Mouse (Mus musculus): ENCODE data around the gene Sept5.

Gene Sept5

DNA sequence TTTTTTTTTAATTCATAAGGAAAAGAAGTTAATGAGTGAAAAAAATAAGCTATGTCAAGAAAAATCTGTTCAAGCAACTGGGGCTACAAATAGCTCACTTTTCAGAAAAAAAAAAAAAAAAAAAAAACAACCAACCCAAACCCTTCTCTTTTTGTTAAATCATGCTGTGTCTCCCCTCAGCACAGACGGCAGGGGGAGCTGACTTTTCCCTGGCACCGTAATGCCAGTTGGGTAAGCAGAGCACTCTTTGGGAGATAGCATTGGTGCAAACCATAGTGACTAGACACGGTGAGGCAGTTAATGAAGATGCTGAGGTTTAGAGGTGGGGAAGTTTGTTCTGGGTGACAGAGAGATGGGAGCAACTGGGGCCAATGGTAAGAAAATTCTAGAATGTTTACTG, 2.3 kb upstream of the Sept5 start:
- no peak for DNase-seq

DNA sequence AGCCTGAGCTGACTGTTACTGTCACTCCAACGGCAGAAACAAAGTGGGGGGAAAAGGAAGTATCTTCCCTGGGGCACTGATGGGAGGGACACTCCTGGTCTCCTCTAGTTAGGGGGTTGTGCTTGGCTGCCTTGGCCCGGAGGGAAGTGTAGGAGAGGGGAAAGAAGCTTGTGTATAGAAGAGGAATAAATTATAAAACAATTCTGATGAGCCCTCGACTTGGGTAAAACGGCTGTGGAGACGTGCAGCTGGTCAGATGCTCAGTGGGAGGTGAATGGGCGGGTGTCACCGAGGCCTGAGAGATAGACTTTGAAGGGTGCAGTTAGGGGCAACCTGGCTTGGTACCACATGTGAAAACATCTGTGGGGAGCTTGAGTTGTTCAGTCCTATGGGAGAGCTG, 1.4 kb upstream of the Sept5 start:
- DNase-seq = no peak

DNA sequence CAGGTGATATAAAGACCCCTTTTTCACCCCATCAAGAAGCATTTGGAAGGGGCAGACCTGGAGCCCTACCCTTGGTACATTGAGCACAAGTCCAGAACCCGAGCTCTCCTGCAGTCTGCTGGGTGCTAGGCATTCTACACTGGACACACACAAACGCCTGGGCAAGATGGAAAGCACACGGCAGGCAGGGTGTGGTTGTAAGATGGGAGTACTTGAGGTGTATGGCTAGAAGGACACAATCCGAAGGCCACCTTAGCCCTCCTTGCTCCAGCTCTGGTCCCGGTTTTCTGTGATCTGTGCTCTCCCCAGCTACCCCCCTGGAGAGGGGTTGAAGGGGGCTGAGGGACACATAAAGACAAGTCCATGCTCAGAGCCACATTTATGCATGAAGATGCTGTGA, 537 bp upstream of the Sept5 start:
- no peak for DNase-seq

DNA sequence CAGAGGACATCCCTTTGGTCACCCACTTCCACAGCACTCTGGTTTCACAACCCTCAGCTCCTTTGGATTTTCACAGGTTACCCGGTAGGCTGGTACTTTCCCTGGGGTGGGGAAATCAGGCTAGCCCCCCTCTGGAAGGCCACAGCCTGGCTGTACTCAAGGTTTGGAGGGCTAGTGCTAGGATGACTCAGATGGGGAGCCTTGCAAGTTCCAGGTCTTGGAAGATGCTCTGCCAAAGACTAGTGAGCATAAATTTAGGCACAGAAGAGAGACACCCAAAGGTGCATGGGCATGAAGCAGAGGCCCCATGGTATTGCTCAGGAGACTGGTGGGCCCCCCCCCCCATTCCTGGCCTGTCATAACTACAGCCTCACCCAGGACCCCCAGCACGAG, 810 bp downstream of the Sept5 start:
- no peak for DNase-seq

DNA sequence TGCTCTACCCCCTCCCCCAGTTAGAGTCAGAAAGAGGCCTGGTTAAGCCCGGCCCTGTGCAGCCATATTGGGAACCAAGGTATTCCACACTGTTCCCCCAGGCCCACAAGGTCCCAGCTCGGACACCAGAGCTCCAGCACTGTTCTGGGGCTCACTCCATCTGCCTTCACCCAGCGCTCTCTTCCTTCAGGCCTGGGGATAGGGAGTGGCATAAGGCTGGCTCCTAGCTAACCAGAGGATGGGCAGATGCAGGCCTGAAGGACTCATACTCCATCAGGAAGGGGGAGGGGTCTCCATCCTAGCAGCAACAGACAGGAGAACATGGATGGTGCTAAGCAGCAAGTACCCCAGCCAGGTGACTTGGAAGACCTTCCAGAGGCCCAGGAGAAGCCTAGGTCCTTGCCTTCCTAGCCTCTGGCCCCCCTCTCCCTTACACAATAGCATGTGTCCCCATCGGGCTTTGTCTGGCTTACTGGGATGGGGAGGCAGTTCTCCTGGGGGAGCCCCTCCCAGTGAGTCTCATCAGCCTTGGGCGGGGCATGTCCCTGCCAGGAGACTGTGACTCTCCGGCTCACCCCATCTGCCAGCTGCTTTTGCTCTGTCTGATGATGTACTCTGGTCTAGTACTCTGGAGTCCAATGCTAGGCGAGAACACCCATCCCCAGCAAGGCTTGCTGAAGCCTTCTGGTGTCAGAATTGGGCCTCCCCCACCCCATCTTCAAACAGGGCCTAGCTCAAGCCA, 1.4 kb downstream of the Sept5 start:
- DNase-seq = no peak

DNA sequence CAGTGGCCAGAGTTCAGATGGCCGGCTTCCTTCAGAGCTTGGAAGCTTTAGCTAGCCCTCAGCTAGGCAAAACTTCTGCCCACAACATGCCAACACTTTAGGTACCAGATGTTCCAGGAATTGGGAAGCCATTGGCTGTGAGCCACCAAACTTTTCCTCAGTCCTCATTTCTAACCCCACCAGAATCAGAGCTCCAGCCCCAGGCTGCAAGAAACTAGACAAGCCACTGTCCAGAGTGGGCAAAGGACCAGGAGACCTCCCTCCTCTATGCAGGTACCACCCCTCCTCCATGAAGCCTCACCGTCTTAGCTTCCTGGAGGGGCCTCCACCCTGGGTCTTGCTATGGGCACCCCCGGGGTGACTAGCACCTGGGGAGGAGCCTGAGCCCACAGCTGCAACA, 2.6 kb downstream of the Sept5 start:
- DNase-seq = no peak

DNA sequence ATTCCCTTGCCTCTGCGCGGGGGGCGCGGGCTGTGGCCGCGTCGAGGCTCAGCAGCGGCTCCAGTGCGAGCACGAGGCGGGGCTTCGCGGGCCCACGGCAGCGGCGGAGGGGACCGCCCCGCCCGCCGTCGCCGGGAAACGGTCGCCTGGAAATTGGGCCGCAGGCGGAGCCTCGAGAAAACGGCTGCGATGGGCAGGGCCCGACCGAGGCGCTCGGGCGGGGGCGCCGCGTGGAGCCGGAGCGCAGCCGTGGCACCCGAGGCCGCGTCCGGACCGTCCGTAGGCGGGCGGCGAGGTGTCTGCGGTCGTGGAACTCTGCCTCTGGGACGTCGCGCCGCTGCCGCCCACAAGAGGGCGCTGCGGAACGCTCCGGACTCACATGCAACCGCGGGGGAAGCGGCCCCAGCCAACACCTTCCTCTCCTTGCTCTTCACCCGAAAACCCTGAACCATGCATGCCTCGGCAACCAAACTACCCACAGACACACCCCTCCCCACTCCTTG, 3.3 kb downstream of the Sept5 start, which contains the start of gene Gm49601:
Gm49601 (minus strand) TSS at position 52 of the 503 bp plus-strand sequence.
- peak; percentile 86 for DNase-seq

DNA sequence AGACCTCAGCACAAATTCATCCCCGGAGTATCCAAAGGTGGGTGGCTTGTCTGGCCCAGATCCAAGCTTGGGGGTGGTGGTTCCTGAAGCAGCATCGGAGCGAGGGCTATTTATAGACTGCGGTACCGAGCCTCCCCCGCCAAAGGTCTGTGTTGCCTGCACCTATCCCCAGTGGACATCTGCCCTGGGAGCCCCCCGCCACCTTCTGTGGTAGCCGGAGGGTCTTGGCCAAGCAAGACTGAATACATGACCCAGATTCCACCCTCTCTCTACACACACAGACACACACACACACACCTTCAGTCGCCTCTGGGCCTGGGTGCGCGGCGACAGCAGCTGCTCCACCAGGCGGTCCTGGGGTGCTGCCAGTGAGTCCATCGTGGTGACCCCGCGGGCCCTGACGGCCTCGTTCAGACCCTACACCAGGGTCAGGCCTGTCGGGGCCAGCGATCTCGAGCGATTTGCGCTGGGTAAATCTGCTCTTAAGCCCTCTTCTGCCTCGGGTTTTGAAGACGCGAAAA, 3.9 kb downstream of the Sept5 start:
- DNase-seq = no peak

DNA sequence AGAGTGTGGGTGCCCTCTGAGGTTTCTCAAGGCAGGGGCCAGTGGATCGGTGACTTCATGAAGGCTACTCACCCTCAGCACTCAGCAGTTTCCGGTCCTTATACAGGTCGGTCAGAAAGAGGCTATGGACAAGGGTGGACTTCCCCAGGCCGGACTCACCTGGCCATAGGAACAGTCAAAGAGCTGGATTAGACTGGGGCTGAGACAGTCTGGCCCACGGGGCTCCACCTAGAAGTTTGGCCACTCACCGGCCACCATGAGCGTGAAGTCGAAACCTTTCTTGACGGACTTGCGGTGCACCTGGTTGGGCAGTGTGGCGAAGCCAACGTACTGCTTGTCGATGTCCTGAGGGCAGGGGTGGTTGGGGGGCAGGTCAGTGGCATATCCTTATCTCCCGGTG, 4.7 kb downstream of the Sept5 start:
- no peak for DNase-seq

DNA sequence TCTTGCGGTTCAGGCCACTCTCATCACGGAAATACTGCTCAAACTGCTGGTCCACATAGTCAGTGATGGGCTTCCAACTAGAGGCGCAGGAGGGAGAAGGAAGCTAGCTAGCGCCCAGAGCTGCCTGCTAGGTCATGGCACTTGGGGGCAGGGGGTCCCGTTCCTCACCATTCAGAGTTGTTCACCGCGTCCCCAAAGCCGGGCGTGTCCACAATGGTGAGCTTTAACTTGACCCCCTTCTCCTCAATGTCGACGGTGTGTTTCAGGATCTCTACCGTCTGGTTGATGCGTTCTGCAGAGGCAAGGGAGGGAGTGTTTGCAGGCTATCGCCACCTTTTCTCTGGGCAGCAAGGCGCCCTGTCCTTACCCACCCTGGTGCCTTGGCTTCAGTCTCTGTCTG, 5.1 kb downstream of the Sept5 start:
- no peak for DNase-seq

DNA sequence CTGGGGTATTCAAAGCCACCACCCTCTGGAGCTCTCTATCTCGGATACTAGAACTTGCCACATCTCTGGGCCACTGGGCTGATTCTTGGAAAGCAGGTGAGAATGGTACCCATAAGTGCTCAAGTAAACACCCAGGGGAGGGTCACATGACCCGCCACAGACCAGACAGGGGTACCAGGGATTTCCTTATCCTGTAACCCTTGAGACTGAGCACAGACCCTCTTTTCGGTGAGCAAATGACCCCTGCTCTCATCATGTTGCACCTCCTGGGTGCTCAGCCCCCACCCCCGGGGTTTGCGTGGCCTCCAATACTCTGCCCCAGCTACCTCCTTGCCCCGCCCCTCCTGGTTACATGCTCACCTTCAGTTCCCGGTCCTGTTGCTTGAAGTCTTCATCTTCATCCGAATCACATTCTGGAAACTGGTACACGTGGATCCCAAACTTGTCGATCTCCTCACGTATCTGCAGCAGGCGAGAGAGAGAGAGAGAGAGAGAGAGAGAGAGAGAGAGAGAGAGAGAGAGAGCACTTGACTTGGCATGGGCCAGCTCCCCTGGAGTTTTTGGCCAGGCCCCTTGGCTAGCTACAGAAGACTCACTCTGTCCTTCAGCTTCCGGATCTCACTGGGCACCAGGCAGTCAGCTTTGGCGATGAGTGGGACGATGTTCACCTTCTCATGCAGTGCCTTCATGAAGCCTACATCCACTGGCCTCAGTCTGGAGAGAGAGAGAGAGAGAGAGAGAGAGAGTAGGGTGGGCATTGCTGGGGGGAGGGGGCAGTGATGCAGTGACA, 5.8 kb downstream of the Sept5 start:
- no peak for DNase-seq

DNA sequence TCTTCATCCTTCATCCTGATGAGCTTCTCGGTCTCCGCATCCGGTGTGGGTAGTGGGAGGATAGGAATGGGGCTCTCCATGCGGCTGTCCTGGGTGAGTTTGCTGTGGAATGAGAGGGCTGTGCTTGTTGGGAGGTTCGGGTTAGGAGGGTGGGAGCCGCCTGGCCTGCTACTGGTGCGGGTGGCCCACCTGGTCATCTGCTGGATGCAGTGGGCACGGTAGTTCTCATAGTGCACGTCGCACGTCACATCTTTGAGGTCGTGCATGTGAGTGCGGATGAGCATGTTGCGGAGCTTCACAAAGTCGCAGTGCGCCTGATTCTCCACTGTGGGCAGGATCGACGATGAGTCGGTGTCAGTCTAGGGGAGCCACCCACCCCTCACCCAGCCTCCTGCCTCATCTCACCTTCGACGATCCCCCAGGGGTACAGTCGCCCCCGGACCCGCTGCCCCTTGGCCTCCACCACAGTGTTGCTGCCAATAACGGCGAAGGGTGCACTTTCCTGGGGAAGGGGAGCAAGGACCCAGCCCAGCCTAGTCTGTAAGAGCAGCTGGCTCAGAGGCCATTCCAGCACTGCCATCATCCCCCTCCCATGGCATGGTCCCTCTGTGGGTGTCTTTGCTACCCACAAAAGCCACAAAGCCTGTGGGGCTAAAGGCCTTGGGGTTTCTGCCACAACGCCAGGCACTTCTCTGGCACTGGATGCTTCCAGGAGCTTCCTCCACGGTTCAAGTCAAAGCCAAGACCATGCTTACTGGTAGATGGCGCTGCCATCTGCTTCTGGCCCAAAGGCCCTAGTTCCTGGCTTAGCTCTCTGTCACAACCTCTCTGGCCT, 6.6 kb downstream of the Sept5 start:
- no peak for DNase-seq

DNA sequence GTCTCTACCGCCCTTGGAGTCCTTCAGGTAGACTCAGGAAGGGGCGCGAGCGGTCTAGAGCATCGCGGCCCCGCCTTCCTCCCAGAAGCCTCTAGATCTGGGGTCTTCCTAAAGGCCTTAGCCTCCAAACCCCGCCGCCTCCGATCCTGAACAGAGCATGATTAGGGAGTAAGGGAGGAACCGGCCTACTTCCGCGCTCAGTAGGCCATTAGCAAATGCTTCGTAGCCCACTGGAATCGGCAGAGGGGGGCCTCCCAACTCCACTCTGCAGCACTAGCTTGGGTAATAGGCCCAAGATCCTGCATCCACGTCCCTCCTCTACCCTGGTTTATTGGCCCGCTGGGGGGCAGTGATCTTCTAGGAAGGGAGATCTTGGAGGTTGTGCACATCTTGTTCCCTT, 7.7 kb downstream of the Sept5 start, which contains the start of gene Gp1bb:
Gp1bb (minus strand) TSS at position 385 of the 400 bp plus-strand sequence.
- no peak for DNase-seq

DNA sequence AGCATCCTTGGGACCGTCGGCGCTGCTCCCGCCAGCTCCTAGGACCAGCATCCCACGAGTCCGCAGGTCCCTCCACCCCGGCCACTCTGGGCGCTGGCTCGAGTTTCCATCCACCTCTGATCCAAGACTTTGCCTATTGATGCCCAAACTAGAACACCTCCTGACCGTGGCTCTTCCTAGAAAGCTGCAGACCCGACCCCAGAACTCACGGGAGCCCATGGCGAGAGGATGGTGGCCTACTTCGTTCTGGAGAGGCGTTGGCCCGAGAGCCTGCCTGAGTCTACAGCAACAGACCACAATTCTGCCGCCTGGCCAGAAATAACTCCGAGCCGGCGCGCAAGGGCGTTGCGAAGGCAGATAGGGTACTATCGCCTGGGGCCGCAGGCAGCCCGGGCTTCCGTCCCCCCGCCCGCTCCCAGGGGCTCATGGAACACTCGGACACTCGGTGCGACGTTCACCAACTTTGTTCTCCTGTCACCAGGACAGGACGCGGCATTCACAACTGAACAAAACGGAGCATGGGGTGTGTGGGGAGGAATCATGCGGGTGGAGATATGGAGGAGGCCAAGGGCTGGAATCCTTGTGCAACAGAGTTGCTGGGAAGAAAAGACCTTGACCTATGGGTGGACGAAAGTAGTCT, 8.3 kb downstream of the Sept5 start:
- DNase-seq = no peak

DNA sequence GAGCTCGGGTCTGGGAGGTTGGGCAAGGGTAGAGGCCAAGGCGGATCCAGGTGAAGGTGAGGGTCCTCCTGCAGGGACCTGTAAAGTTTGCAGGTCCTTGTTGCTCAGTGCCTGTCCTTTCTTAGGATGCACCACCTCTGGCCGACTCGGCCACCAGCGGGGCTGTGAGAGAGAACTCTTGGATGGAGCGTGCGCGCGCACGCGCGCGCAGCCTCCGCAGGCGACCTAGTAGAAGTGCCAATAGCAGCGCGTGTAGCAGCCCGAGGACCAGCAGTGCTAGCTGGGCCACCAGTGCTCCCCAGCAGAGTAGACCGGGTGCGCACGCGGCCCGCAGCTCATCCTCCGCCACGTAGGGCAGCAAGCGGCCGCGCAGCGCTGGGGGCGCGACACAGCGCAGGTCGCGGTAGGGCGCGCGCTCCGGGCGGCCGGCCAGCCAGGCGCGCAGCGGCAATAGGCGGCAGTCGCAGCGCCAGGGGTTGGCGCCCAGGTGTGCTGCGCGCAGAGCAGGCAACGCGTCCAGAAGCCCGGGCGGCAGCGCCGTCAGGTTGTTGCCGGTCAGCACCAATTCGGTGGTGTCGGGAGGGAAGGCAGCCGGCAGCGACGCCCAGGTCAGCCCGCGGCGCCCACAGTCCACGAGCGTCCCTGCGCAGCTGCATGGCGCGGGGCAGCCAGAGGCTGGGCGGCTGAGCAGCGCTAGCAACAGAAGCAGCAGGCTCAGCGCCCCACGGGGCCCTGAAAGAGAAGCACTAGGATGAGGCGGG, 9.0 kb downstream of the Sept5 start:
- no peak for DNase-seq

DNA sequence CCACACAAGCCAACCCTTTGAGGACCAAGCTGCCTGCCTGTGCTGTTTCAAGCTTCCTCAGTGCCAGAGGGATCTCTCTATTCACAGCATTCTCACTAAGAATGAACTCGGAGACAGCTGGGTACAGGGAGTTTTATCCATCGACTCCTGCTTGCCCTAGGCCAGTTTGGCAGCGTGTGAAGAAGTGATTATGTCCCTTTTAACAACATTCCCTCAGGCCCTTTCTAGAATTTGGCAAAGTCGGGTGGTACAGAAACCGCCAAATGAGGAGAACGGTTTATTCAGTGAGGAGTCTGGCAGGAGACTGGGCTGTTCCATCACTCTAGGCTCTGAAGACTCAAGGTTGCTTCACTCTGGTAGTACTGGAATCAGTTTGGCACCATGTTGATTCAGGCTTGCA, 9.6 kb downstream of the Sept5 start:
- no peak for DNase-seq

DNA sequence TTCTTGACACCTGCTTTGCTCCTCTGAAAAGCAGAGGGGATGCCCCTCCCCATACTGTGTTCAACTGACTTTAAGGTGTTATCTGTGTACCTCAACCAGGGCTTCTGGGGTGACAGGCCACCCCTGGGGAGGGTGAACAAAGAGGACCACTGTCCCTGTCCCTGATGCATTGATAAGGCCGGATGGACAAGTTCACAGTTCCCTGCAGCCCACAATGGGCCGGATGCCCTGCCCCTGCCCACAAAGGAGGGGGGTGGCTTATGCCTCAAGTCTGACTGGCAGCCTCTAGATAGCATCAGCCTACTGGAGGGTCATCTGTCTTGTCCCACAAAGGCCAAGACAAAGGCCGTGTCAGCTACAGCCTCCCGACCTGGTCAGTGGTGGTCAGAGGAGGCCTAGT, 10.6 kb downstream of the Sept5 start:
- DNase-seq = peak; percentile 56

DNA sequence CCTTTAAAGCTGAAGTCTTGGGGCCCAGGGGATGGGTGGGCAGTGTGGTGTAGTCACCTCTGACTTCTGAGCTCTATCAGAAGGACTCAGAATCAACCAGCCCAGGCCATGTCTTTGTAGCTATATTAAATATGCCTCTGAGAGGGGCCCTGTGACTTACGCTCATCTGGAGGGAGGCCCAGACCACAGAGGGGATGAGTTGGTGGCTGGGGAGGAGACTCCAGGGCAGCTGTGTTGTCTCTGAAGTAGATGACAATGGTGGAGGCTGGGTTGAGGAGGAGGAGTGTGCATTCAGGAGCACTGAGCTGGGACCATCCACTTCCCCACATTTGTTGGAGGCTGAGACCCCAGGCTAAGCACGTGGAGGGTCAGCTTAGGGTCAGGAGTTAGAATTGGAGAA, 11.5 kb downstream of the Sept5 start:
- no peak for DNase-seq

DNA sequence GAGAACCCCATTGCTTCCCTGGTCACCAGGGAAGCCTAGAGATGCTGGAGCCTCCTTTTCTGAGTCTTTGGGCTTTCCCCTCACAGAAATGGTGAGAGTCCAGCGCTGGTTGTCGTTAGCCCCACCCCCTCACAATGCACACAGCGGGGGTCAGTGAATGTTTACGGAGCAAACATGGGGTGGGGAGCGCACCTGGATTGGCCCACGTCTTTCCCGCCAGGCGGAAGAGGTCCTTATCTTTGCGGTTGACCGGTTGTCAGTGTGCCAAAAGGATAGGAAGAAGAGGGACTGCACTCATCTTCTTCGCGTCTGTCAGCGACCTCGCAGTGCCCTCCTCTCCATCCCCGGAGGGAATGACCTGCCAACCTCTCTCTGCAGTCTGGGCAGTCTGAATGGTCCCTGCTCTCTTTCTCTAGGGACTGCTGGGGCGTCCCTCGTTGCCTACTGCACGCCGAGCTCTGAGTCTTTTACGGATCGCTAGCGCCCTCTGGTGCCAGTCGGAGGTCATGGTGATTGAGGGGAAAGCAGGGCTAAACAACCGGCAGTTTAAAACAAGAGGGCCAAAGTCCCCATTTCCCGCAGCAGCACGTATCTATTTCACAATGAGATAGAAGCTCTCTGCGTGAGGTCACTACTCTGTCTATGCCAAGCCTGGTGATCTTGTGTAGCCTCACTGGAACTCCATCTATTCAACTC, 12.2 kb downstream of the Sept5 start:
- peak; percentile 93 for DNase-seq

DNA sequence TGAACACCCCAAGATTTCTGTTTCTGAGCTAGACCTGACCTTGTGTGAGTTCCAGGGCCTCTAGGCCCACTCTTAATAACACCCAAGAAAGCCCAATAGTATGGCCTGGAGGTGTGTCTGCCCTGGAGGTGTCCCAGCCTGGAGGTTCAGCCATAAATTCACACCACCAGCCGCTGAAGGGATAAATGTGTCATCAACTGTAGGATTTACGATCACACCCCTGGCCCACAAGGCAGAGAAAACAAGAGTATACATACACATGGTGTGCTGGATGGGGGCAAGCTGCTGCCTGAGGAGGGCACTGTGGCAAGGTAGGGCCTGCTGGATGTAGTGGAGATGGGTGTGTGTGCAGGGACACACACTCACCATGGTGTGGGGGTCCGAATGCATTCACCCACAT, 16.5 kb downstream of the Sept5 start:
- DNase-seq = no peak

DNA sequence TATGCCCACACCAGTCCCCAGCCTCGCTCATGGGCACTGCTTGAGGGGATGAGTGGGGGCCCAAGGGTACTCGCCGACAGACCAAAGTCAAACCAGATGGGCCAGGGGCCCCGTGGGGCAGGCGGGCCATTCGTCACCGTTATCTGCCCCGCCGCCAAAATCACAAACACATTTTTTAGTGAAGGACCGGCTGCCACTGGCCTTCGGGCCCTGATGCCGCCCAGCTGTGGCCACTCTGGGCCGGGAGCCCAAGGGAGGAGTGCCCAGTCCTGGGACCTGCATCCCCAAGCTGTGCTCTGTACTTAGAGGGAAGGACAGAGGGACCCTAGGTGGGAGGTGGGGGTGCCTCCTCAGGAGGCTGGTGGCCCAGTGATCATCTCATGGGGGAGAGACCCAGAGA, 18.0 kb downstream of the Sept5 start:
- no peak for DNase-seq
